Mouse (Mus musculus): Measurements from ENCODE around the gene Prlhr.

The Prlhr gene

GRCm38 (mm10) chr19:60455791-60456190 lies 12.3 kb downstream of the Prlhr start:
- CTCF ChIA-PET: no interaction called here
- POLR2A ChIA-PET: interaction anchor here in 2 of 4 experiments (0.6 to 0.7 kb wide), 2 partner anchors 33 to 240 kb away, joined by 3 to 4 read pairs; no protein-coding TSS in a partner anchor

- ChIA-PET CTCF (no interaction called here), POLR2A (no interaction called here)
These were observed 27.6 kb downstream of the Prlhr start for GRCm38 (mm10) chr19:60440531-60440930.

- ChIA-PET POLR2A (no interaction called here), CTCF (no interaction called here)
These were observed 28.0 kb downstream of the Prlhr start for GRCm38 (mm10) chr19:60440083-60440482.

- ChIA-PET CTCF (interaction anchor here (0.6 to 1.5 kb wide), 18 partner anchors 20 to 275 kb away, joined by 3 to 5 read pairs (median 3); no protein-coding TSS in a partner anchor), POLR2A (interaction anchor here in 1 of 4 experiments (0.6 kb wide), 1 partner anchor 143 kb away, joined by 3 read pairs; the partner anchor contains the start of gene Cacul1)
These were observed 30.4 kb downstream of the Prlhr start for GRCm38 (mm10) chr19:60437566-60438241.

- ChIA-PET CTCF (interaction anchor here in 1 of 4 experiments (0.6 kb wide), 1 partner anchor 460 kb away, joined by 4 read pairs; no protein-coding TSS in a partner anchor), POLR2A (no interaction called here)
These were observed 35.6 kb downstream of the Prlhr start for GRCm38 (mm10) chr19:60432347-60433129.

GRCm38 (mm10) chr19:60417611-60418010 lies 50.5 kb downstream of the Prlhr start:
- CTCF ChIA-PET: interaction anchor here (0.5 to 1.5 kb wide), 26 partner anchors 9 to 1199 kb away, joined by 3 to 8 read pairs (median 4); no protein-coding TSS in a partner anchor
- POLR2A ChIA-PET: interaction anchor here in 2 of 4 experiments (0.6 to 0.7 kb wide), 2 partner anchors 343 to 1060 kb away, joined by 3 read pairs; no protein-coding TSS in a partner anchor
